Mouse (Mus musculus): ENCODE results near the gene Ubr4.

Ubr4 gene

GRCm38 (mm10) chr4:139535719-139536118 lies 183.3 kb downstream of the Ubr4 start:
- DNase-seq (ENCODE audit: low spot score in 2 of 2): no peak

GRCm38 (mm10) chr4:139536706-139537105 lies 184.3 kb downstream of the Ubr4 start:
- DNase-seq (ENCODE audit: low spot score in 2 of 2): no peak
